Mouse (Mus musculus): Measurements from ENCODE around the gene Cic. TPM values are rescaled to one million over a fixed set of nuclear protein-coding genes. Genes with fewer than 3 reads are reported as not detected.

The Cic gene
- polyA plus RNA-seq (2017; shearing (Covaris generic)): 40.8 TPM

DNA sequence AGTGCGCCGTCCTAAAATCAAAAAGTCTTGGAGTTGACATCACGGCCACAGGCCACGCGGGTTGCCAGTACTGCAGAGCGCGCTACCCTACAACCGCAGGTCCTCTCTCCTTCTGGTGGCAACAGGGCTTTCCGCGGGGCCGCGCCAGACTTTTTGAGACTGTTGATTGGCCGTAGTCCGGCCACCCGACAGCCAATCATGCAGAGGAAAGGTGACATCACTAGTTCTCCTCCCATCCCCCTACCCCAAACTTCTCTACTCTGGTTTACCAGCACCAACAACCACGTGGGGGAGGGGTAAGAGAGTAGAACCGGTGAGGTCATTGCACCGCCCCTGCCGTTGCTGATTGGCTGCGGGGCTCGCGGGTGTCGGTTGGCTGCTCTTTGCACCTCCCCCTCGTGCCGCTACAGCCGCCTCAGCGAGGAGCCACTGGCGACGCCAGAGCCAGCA lies at the start of gene Cic:
Gene Cic, plus strand, starts transcription at position 404 of the 450 bp plus-strand sequence.

DNA sequence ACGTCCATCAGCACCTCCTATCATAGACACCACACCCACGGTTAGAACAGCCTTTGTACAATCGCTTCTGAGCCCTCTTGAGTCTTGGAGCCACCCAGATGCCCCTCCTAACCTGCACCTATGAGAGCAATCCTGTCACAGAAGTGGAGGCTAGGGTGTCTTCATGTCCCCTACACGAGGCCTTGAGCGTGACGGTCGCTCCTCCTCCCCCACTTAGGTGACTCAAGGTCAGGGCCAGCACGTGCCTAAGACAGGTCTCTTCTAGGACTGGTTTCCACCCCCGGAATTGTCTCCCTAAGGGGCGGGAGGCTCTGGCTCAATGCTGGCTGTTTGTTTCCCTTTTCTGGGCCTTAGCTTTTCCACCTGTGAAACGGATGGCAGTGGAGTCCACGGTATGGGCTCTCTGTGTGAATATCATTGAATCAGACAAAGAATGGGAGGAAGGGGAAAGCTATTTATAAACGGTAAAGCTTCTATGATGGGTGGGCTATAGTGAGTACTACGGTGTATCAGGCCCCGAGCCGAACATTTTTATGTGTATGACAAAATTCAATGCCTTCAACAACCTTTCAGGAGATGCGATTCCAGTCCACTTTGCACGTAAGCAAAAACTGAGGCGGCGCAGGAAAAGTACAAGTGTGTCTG lies 46.9 kb upstream of the Cic start, which contains the start of gene Dedd2:
Gene Dedd2, minus strand, starts transcription at position 159 of the 645 bp plus-strand sequence.

DNA sequence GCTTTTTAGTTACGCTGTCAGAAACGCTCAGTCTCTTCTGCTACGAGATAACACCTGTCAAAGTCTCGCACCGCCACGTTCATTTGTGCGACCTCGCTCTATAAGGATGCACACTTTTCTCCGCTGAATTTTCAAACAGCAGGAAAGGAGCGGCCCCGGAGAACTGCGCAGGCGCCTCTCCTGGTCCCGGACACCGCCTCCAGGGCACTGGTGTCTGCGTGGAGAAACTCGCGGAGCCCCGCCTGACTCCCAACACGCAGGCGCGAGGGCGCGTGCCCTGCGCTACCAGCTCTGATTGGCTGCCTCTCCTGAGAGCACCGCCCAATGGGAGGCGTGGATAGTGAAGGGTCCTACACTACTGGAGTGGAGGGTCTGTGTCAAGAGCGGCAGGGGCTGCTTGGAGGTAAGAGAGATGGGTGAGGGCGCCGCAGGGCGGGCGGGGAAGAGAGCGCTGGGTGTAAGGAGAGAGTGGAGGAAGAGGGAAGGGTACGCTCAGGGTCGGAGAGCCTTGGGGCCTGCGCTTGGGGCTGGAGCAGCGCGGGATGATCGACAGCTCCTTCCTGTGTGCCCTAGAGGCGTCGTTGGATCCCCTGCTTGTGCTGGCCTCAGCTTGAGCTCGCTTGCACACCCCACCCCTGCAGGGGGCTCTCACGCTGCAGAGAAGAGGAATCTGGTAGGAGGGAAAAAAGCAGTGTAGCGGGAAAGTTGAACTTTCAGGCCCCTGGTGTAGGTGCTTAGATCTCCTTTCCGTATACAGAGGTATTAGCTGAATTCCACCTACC lies 46.2 kb upstream of the Cic start, which contains the start of gene Zfp526:
Gene Zfp526, plus strand, starts transcription at position 324 of the 782 bp plus-strand sequence.

DNA sequence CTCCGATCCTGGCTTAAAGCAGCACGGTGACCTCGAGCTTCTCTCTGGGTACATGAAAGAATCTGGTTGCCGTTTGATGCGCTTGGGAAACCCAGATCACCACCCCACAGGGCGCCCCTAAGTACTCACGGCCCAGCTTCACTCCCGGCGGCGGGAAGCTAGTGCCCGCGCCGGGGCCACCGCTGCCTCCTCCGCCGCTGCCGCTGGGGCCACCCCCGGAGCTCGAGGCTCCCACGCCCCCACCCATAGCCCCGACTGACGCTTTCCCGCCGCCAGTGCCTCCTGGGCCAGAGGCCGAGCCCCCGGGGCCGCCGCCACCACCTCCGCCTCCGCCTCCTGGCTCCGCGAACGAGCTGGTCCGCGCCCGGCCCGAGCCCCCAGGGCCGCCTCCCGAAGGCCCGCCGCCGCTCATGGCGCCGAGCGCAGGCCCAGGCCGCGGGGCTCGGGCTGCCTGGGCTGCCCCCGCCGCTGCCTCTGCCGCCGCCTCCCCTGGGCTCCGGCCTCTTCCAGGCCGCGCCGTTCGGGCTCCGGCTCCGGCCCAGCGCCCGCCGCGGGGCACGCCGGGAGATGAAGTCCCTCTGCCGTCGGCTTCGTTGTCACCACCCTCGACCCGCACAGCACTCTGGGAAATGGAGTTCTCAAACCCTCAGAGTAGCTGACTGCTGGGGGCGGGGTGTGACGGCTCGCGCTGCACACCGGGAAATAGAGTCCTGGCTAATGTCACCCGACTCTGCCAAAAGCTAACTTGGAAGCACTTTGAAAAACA lies 30.1 kb upstream of the Cic start, which contains the start of gene Gsk3a:
Gene Gsk3a, minus strand, starts transcription at position 603 of the 766 bp plus-strand sequence.

DNA sequence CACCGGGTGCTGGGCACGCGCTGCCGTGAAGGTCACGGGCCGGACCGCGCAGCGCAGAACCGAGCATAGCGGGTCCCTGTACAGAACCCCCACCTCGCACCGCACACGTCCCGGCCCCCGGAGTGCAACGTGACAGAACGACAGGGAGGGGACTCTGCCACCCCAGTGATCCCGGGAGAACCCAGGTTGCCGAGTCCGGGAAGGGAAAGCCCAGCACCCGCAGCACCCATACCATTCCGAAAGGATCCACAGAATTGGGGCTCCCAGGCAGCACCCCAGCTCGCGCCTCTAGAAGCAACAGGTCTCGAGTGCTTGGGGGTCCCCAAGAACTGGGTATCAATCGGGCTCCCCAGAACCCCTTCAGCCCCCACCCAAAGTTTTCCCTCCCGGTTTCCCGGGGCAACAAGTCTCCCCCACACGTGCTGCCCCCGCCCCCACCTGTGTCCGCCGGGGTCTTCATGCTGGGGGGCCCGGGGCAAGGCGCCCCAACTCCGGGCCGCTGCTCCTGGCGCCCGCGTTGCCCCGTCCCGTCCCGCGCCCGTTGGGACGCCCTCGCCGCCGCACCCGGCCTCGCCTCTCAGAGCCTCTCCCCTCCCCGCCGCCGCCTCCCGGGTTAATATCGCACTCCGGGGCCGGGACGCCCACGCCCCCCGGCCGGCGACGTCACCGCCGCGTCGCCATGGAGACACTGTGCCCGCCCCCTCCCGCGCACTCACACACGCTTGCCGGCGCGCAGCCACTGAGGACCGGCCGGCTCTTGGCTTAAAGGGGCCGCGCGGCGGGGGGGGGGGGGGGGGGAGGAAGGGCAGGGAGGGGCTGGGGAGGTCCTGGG lies 17.1 kb upstream of the Cic start, which contains the start of gene Erf:
Gene Erf, minus strand, starts transcription at position 621 of the 832 bp plus-strand sequence.

DNA sequence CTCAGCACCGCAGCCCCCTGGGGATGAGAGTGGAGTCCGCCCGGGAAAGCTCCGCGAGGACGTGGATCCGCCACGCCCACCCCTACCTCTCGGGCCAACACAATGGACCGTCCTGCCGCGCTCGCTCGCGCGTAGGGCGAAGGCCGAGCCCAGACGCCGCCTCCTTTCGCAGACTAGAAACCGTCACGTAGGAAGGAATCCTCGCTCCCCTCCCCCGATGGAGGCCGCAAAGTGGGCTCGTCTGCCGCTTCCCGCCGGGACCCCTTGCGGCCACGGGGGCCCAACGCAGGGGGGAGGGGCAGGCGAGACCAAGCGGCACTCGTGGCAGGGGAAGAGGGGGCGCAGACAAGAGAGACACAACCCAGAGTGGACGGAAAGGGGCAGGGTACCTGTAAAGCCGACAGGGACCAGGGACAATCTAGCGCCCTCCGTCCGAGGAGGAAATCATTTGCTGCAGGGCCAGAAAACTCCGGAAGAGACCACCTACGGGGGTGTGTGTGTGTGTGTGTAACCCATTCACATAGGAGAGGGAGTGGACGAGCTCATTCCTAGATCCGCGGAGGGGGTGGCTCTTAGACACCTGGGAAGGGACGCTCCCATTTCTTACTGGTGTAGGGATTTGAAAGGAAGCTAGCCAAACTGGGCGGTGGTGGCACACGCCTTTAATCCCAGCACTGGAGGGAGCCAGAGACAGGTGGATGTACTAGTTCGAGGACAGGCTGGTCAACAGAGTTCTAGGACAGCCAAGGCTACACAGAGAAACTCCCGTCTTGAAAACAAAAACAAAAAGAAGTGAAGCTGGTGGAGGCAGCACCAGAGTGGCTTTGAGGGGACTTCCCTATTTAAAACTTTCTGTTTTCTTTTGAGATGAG lies 30.2 kb downstream of the Cic start, which contains the start of gene Pafah1b3:
Gene Pafah1b3, minus strand, starts transcription at position 533 of the 872 bp plus-strand sequence.

DNA sequence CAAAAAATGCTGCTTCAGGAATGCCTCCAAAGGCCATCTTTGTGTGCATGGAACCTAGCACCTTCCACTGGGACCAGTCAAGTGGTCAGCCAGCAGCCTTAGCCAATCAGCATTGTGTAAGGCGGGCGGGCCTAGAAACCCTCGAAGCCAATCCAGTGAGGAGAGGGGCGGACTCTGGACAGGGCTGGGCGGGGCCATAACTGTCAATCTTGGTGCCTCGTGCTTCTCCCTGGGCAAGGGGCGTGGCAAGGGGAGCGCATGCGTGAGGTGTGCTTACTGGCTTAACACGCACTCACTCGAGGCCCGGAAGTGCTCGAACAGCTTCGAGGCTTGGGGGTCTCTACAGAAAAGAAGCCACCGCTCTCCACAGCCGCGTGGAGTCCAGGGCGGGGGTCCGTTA lies 33.6 kb downstream of the Cic start, which contains the start of gene Prr19:
Gene Prr19, plus strand, starts transcription at position 349 of the 400 bp plus-strand sequence.

DNA sequence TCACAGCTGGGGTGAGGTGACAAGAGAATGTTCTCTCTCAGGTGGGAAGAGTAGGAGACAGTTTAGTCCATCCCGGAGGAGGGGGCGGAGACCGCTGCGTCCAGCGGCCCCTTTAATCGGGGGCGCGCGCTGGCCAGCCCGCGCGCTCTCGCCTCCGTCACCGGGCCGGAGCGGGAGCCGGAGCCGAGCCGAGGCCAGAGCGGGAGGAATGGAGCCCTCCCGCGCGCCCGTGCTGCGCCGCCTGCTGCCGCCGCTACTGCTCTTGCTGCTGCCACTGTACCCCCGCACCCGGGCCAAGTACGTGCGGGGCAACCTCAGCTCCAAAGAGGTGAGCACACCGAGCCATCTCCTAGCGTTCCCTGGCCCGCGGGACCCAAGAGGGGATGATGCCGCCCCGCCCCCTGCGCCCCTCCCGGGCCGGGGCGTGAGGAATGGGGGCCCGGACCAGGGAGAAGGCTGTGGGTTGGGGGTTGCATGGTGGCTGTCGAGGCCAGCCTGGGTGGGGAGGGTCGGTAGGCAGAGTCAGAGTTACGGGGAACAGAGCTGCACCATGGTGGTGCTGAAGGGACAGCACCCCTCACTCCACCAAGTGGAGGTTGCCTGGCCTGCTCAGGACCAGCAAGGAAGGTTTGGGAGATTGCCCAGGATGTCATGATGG lies 38.6 kb downstream of the Cic start, which contains the start of gene Tmem145:
Gene Tmem145, plus strand, starts transcription at position 151 of the 658 bp plus-strand sequence.

DNA sequence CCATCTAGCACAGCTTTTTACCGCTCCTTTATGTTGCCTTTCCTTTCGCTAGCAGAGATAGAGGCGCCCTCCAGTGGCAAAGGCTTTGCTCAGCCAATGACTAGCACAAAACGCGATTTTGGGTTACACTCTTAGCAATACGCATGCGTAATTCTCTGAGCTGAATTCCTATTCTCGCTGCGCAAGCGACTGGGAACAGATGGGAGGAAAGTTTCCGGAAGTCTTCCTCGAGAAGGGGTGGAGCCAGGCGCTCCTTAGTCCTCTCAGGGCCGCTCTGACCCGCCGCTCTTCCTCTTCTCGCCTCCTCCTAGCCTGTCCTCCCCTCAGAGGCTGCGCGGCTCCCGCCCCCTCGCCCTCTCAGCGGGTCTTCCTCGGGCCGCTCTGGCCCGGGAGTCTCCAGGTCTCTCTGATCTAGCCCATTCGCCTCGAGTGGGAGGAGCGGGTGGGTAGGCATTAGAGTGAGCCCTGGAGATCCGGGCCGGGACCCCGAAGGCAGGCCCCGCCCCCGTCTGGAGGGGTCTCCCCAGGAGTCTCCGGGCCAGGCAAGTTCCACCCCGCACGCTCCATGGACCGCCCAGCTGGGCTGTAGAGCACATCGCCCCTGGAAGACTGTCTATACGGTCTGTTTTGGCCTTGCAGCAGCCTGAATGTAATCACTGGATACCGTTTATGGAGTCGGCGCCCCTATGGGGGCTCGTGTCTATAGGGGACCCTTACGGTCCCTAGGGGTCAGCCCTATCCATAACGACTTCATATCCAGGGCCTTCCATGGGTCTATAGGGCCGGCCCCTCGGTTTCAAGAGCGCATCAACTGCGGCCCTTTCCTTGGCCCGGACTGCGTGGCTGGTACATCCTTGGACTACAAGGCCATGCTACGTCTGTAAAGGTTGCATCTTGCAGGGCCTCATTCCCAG lies 49.3 kb downstream of the Cic start, which contains the start of gene Megf8:
Gene Megf8, plus strand, starts transcription at position 633 of the 914 bp plus-strand sequence.

Other genes with a start within 250 kb of the Cic start
- gene Grik5, start 195.4 kb upstream of the Cic start, polyA plus RNA-seq (2017; shearing (Covaris generic)): 4.4 TPM
- gene Zfp574, start 195.1 kb upstream of the Cic start, polyA plus RNA-seq (2017; shearing (Covaris generic)): 22.0 TPM
- 124 TPM for gene Pou2f2, start 88.0 kb upstream of the Cic start, polyA plus RNA-seq (2017; shearing (Covaris generic))
- 45.4 TPM for gene Dedd2, start 47.1 kb upstream of the Cic start, polyA plus RNA-seq (2017; shearing (Covaris generic))
- gene Zfp526, start 46.3 kb upstream of the Cic start, polyA plus RNA-seq (2017; shearing (Covaris generic)): 4.5 TPM
- 6.8 TPM for gene Gsk3a, start 29.9 kb upstream of the Cic start, polyA plus RNA-seq (2017; shearing (Covaris generic))
- 1.1 TPM for gene Erf, start 16.9 kb upstream of the Cic start, polyA plus RNA-seq (2017; shearing (Covaris generic))
- gene Pafah1b3, start 30.3 kb downstream of the Cic start, polyA plus RNA-seq (2017; shearing (Covaris generic)): 46.0 TPM
- gene Prr19, start 33.7 kb downstream of the Cic start, polyA plus RNA-seq (2017; shearing (Covaris generic)): not detected
- gene Tmem145, start 38.4 kb downstream of the Cic start, polyA plus RNA-seq (2017; shearing (Covaris generic)): not detected
- 0.22 TPM for gene Megf8, start 49.5 kb downstream of the Cic start, polyA plus RNA-seq (2017; shearing (Covaris generic))
- not detected for gene Cnfn, start 102.0 kb downstream of the Cic start, polyA plus RNA-seq (2017; shearing (Covaris generic))
- gene Lipe, start 131.0 kb downstream of the Cic start, polyA plus RNA-seq (2017; shearing (Covaris generic)): 17.7 TPM
- gene Cxcl17, start 145.2 kb downstream of the Cic start, polyA plus RNA-seq (2017; shearing (Covaris generic)): 0.62 TPM
- gene Ceacam1, start 209.9 kb downstream of the Cic start, polyA plus RNA-seq (2017; shearing (Covaris generic)): 0.89 TPM